Mouse (Mus musculus): ENCODE results near the gene Rtl8c. TPM values are rescaled to one million over a fixed set of nuclear protein-coding genes. Genes with fewer than 3 reads are reported as not detected.
"Not testable (repeated sequence)": the region's sequence is repeated elsewhere in the genome, so short reads cannot be mapped to it uniquely, and the experiment has no call there.

Rtl8c gene
- 100 to 1,000 TPM; 174 to 229 (median 190) TPM for total RNA-seq (2022)

DNA sequence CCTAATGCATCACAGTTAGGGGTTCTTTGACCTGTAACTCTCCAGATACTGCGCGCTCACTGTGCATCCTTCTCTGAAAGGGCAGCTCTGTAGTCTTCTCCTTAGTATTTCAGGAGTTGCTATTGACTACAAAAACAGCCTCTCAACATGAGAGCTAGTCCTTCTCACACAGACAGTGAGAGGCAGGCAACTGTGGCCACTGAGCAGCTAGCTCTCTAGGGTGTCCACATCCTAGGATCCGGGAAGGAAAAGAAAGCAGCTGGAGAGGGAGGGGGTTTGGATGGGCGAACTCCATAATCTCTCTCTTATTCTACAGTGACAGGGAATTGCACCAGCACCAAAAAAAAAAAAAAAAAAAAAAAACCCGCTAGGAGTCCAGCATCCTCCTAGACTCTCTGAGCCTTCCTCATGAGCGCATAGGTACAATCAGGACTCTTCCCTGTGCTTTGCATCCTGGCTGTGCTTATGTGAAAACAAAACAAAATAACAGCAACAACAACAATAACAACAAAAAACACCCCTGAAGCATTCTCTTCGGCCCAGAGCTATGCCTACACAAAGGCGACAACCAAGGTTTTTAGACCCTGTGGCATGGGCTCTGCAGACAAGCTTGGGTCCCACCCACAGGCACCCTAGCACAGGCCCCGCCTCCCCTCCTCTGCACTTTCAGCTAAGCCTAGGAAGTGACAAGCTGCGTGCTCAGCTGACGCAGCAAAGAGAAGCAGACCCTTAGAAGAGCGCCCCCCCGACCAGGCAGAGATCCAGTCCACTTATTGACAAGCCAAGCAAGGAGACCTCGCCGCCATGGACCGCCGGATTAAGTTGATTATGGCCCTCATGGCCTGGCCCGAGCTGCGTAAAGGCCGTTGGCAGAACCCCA lies at the start of gene Rtl8c:
Rtl8c (plus strand) TSS at position 791 of the 880 bp plus-strand sequence.
- DNase-seq (ENCODE audit: low spot score in 2 of 2), result peak; percentile 69 to 73

GRCm38 (mm10) chrX:53579311-53579710 lies 28.5 kb upstream of the Rtl8c start:
- no peak for DNase-seq (ENCODE audit: low spot score in 2 of 2)

DNA sequence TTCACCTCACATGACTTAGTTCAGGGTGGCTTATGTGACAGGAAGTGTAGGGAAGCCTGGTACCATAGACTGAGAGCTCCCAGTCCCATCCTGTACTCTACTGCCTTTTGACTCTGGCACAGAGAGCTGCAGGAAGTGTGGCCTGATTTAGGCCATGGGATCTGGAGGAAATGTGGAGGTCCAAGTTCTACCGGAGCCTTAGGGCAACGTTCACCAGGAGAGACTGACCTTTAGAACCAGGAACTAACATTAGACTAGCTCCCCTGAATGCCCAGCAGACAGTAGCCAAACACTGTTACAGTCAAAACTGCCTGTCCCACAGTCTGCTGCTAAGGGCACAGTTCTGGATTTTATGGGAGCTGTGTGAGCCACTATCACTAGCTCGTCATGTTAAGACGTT lies 26.4 kb upstream of the Rtl8c start:
- not testable (repeated sequence) for DNase-seq (ENCODE audit: low spot score in 2 of 2)

- not testable (repeated sequence) for DNase-seq (ENCODE audit: low spot score in 2 of 2)
Measured at GRCm38 (mm10) chrX:53583404-53583803, 24.4 kb upstream of the Rtl8c start.

- DNase-seq (ENCODE audit: low spot score in 2 of 2), result peak in 1 of 2 experiments; percentile 67
Measured at GRCm38 (mm10) chrX:53599993-53600392, 7.8 kb upstream of the Rtl8c start.

GRCm38 (mm10) chrX:53606176-53606575 lies 1.7 kb upstream of the Rtl8c start:
- DNase-seq (ENCODE audit: low spot score in 2 of 2), result not testable (repeated sequence)

DNA sequence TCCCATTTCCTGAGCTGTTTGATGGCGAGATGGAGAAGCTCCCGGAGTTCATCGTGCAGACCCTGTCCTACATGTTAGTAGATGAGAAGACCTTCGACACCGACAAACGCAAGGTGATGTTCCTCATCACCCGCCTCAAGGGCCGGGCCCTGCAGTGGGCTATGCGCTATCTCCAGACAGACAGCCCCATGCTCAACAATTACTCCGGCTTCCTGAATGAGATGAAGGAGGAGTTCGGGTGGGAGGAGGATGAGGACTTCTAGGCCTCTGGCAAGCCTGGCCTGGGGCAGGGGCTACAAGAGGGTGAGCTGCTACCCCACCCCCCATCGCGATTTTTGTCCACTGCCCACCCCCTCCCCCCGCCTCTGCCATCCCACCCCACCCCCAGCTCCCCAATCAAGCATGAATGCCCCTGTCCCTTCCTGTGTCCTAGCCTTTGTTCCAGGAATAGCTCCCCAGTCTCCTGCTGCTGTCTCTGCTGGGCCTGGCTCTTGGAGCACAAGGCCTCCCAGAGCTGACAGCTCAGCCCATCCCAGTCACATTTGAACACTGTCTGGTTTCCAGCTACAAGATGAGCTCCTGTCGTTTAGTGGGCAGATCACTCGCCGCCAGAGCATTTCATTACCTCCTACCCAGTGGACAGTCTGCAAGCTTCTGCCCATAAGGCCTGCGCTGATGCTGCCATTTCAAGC lies 436 bp downstream of the Rtl8c start:
- peak; percentile 6 to 12 for DNase-seq (ENCODE audit: low spot score in 2 of 2)

GRCm38 (mm10) chrX:53608879-53609278 lies 1.0 kb downstream of the Rtl8c start, which contains the start of gene Gm14597:
Gene Gm14597, minus strand, starts transcription at chrX:53608979.
- DNase-seq (ENCODE audit: low spot score in 2 of 2), result not testable (repeated sequence)

- peak; percentile 35 to 65 for DNase-seq (ENCODE audit: low spot score in 2 of 2)
Measured at GRCm38 (mm10) chrX:53610571-53610970, 2.7 kb downstream of the Rtl8c start.

DNA sequence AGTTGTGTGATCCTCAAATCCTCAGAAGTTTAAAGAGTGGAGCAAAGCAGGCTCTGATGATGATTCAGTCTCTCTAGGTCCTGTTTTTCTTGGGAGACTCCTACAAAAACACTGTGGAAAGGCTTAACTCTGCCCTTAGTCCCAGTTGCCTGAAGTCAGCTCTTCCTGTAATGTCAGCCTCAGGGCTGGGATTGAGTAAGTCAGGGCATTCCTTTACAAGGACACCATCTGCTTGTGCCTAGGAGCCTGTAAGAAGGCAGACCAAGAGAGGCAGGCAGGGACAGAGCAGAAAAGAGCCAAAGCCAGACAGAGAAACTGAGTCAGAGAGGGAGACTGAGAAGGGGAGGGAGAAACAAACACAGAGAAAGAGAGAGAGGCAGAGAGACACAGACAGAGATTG lies 3.6 kb downstream of the Rtl8c start:
- not testable (repeated sequence) for DNase-seq (ENCODE audit: low spot score in 2 of 2)

GRCm38 (mm10) chrX:53638107-53638506 lies 30.3 kb downstream of the Rtl8c start:
- DNase-seq (ENCODE audit: low spot score in 2 of 2), result not testable (repeated sequence)

DNA sequence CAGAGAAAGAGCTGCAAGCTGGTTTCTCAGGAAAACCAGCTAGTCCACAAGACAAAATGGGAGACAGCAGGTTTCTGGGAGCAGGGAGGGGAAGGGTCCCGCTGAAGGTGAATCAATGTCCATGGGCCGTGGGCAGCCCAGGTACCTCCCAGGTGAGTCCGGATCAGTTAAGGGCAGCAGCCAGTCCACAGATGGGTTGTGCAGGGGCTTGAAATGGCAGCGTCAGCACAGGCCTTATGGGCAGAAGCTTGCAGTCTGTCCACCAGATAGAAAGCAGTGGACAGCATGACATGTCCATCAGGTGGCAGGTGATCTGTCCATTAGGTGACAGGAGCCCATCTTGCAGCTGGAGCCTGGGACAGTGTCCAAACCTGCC lies 34.8 kb downstream of the Rtl8c start:
- DNase-seq (ENCODE audit: low spot score in 2 of 2), result not testable (repeated sequence)

- DNase-seq (ENCODE audit: low spot score in 2 of 2), result peak; percentile 54 to 71
Measured at GRCm38 (mm10) chrX:53642980-53643961, 35.4 kb downstream of the Rtl8c start, which contains the start of gene Rtl8a. Gene Rtl8a, minus strand, starts transcription at chrX:53643682.

GRCm38 (mm10) chrX:53645885-53646284 lies 38.1 kb downstream of the Rtl8c start:
- no peak for DNase-seq (ENCODE audit: low spot score in 2 of 2)

GRCm38 (mm10) chrX:53652917-53653316 lies 45.1 kb downstream of the Rtl8c start:
- not testable (repeated sequence) for DNase-seq (ENCODE audit: low spot score in 2 of 2)

Other genes with a start within 250 kb of the Rtl8c start
- gene Mospd1, start 237.5 kb upstream of the Rtl8c start, total RNA-seq (2022), result 10 to 100 TPM in 3 of 4 experiments, 1 to 10 TPM in 1; 9.4 to 13.8 (median 11.5) TPM
- gene Etd, start 173.1 kb upstream of the Rtl8c start, total RNA-seq (2022), result not detected
- gene Gm14597, start 947 bp downstream of the Rtl8c start, total RNA-seq (2022), result not detected
- gene Rtl8a, start 35.6 kb downstream of the Rtl8c start, total RNA-seq (2022), result 100 to 1,000 TPM; 171 to 286 (median 234) TPM
- gene Rtl8b, start 62.4 kb downstream of the Rtl8c start, total RNA-seq (2022), result 100 to 1,000 TPM; 166 to 180 (median 174) TPM
- under 1 TPM in 2 of 4 experiments, not detected in 2; 0.23 to 0.30 TPM for gene 4930502E18Rik, start 116.8 kb downstream of the Rtl8c start, total RNA-seq (2022)
- not detected for gene 1700013H16Rik, start 149.8 kb downstream of the Rtl8c start, total RNA-seq (2022)
- gene Zfp36l3, start 168.4 kb downstream of the Rtl8c start, total RNA-seq (2022), result not detected
- 1 to 10 TPM in 3 of 4 experiments, under 1 TPM in 1; 0.68 to 6.2 (median 3.2) TPM for gene Xlr, start 189.7 kb downstream of the Rtl8c start, total RNA-seq (2022)